Mouse (Mus musculus): ENCODE data around the gene Abtb1. TPM values are rescaled to one million over a fixed set of nuclear protein-coding genes. Genes with fewer than 3 reads are reported as not detected.
A peak's percentile ranks its signal among the peaks of the same experiment; 100 is the strongest.

The Abtb1 gene
- total RNA-seq (2021), result 10 to 100 TPM; 14.4 to 17.3 TPM
- long read RNA-seq, experiment 1, transcript Abtb1-201 (12 exons, 1,845 nt), result major isoform, 20 of 32 reads
- long read RNA-seq, experiment 1, partial matches to known transcripts, result 3 of 32 reads
- long read RNA-seq, experiment 1, other reads (novel, unspliced or antisense), result 9 of 32 reads
- long read RNA-seq, experiment 2, transcript Abtb1-201 (12 exons, 1,845 nt), result major isoform, 31 of 44 reads
- long read RNA-seq, experiment 2, partial matches to known transcripts, result 1 of 44 reads
- long read RNA-seq, experiment 2, other reads (novel, unspliced or antisense), result 12 of 44 reads

DNA sequence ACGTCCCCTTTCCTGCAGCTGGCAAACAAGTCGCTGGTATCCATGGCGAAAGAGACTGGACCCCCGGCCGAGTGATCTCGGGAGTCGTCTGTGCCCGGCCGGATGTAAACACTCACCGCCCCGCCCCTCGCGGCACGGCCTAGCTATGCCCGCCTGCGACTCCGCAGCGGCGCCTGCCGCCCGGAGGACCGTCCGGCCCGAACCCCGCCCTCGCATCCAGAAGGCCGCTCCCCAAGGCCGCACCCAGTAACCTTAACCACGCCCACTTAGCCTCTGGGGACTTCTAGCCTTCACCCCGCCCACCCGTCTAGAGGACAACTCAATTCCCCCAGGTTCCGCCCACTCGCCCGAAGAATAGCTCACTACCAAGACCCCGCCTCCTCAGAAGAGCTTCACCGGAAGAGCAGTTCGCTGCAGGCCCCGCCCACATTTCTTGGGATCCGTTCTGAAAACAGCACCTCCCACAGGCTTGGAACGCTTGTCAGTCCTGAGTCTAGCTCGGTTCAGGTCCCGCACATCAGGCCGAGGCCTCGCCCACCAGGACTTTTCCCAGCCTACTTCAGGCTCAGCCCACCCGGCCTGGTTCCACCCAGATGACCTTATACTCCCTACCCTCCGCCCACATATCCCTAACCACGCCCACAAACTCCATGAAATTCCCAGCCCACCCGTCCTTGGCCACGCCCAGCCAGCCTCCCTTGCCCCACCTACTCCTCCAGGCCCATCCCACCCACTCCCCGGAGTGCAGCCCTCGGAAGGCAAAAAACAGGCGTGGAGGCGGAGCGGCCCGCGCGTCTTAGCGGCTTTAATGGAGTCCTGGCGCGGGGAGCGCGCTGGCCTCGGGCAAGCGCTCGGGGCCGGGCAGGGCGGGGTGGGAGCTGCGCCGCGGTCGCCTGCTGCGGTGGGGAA, at the start of gene Abtb1:
TSS of gene Abtb1 (minus strand) at position 204 of the 909 bp plus-strand sequence.
- peak; percentile 100 for DNase-seq

DNA sequence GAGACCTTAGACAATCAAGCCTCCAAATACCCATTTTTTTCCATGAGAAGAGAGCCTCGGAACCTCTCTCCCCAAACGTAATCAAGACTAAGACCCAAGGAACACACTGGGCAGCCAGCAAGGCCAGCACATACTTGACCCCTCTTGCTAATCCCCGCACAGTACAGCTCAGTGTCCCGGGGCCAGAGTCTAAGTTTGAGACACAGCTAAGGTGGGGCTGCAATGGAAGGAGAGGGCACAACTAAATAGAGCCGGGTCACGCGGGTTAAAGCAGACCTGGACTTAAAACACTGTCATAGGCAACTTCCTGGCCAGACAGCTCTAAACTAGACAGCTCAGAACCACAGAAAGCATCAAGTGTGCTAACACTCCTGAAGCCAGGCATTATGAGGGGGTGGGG, 49.0 kb upstream of the Abtb1 start:
- DNase-seq, result no peak

DNA sequence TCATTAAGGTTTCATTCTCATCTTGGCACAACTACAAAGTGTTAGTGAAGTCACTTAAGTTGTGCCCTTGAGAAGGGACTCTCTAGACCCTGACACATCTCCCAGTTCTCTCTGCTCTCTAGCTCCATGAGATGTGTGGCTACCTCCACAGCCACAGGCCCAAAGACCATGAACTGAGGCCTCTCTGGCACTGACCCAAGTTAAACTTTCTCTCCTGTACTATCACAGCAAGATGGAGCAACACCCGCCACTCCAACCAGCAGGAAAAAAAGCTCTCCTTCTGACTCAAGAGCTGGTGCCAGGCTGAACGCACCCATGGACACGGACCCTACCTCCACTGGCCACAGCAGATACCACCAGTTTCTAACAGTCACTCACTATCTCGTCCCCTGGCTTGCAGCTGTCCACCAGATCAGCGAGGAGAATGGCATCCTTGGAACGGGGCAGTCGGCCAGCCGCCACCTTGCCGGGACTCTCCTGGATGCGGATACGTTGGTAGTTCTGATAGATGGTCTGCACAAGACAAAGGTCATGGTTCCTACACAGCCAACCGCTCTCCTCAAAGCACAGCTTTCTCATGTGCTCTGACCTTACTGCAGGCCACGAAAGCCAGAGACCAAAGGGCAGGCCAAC, 47.7 kb upstream of the Abtb1 start:
- no peak for DNase-seq

DNA sequence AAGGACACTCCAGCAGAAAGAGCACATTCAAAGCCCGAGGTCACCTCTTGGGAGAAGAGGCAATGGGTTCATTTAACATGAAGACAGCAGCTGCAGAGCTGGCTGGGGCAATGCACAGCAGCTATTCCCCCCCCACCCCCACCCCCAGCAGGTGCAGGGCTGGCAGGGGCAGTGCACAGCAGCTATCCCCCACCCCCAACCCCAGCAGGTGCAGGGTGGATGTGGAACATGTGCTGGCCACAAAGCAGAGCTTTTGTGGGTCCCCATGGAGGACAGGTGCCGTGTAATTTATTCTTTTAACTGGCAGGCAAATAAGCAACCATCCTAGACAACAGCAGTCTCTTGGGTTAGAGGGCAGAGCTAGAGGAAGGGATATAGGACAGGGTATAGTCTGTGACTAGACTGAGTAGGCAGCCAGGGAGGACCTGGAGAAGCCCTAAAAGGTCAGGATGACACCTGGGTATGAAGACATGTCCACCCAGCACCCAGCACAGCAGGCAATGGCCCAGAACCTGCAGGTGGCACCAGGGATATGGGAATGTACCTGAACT, 44.7 kb upstream of the Abtb1 start:
- no peak for DNase-seq

DNA sequence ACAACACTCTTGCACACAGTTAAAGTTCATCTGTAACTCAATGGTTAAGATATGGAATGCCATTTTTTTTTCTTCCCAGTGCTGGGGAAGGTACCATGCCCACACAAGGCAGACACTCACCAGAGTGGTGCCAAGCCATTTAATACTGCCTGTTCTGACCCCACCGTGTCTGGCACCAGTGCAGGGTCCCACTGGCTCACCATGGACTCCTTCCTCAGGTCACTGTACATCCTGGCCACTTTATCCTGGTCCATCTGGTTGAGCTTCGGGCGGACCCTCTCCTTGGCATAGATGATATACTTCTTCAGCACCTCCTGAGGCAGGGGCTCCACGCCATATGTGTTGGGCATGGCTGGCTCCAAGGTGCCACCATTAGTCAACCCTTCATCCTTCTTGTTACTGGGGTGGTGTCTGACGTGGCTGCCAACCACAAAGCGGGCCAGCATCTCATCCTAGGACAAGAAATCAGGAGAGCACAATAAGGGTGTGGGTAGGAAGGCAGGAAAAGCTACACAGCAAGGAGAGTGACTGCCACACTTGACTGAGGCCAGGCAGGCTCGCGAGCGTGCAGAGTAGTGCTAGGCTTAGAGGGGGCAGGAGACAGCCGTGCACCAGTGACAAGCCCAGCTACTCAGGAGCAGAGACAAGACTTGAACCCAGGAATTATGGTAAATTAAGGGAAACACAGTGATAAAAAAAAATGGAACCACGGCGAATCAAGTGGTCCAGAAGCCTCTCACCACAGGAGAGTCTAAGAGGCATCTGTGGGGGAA, 44.0 kb upstream of the Abtb1 start:
- no peak for DNase-seq

DNA sequence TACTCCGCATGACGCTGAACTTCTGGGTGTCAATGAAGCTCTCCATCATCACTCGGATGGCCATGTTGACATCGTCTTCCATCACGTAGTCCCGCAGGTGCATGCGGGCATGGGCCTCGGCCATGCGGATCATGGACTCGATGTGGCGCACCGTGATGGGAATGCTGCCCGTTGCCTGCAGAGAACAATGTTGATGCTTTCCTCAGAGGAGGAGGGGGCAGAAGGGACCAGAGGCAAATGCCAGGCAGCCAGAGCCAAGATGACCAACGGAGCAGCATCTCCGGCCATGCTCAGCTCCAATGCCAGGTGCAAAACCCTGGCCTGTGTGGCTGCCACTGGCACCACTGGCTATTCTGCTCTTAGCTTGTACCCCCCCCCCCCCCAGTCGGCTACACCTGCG, 42.9 kb upstream of the Abtb1 start:
- no peak for DNase-seq

DNA sequence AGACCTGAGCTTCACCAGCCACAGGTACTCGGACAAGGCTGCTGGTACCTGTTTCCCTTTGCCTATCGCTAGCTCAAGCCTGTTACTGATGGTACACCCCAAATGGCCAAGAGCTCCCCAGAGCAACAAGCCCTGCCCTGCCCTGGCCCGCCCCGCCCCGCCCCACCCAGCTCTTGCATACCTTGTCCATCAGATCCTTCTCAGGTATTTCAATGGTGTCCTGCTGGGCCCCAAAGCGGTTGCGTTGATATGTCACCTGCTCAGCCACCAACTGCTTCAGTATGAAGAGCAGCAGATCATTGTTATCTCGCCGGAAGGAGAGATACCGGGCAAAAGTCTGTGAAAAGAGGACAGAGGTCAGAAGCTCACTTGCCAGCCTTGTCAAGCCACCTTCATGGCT, 42.4 kb upstream of the Abtb1 start:
- no peak for DNase-seq

DNA sequence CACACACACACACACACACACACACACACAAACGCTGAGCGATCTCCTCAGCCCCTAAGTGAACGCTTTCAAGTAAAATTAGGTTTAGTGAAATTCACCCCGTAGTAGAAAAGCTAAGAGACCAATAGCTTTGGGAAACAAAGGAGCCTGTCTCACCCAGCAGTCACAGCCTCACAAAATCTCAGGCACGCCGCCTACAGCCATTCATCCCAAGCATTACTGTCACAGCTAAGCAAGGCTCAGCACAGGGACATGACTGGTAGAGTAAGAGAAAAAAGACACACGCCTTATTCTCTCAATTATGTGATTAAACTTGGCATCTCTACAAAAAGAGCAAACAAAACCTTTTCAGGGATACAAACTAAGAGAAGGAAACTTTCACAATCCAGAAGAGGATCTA, 39.5 kb upstream of the Abtb1 start:
- no peak for DNase-seq

DNA sequence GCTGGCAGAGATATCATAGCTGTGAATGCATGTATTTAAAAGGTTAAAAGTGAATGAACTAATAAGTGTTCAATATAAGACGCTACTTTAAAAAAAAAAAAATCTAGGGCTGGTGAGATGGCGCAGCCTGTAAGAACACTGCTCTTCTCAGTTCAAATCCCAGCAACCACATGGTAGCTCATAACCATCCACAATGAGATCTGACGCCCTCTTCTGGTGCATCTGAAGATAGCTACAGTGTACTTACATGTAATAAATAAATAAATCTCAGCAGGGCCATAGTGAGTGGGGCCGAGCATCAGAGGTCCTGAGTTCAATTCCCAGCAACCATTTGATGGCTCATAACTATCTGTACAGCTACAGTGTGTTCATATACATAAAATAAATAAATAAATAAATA, 37.7 kb upstream of the Abtb1 start:
- DNase-seq, result no peak

DNA sequence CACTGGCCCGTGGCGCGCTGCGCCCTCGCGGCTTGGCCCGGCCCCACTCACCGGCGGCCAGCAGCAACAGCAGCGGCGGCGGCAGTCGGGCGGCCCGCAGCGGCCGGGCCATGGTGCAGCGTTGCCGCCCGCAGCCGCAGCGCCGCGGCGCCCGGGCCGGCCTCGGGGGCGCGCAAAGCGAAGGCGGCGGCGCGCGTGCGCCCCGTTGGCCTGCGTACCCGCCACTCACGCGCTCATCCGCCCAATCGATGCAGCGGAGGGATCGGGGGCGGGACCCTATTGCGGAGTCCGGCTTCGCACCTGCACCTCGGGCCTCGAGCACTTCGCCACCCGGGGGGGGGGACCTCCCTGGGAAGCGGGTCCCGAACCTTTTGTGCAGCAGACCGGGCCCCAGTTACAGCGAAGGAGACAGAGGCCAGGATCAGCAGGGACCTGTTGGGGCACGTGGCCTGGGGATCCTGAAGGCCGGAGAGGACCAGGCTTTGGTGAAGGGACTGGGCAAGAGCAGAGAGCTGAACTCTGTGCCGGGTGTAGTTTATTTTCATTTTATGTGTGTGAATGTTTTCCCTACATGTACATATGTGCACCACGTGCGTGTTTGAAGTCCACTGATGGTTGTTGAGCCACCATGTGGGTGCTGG, 33.2 kb upstream of the Abtb1 start, which contains the start of gene Podxl2:
TSS of gene Podxl2 (minus strand) at position 177 of the 641 bp plus-strand sequence.
- peak; percentile 85 for DNase-seq

DNA sequence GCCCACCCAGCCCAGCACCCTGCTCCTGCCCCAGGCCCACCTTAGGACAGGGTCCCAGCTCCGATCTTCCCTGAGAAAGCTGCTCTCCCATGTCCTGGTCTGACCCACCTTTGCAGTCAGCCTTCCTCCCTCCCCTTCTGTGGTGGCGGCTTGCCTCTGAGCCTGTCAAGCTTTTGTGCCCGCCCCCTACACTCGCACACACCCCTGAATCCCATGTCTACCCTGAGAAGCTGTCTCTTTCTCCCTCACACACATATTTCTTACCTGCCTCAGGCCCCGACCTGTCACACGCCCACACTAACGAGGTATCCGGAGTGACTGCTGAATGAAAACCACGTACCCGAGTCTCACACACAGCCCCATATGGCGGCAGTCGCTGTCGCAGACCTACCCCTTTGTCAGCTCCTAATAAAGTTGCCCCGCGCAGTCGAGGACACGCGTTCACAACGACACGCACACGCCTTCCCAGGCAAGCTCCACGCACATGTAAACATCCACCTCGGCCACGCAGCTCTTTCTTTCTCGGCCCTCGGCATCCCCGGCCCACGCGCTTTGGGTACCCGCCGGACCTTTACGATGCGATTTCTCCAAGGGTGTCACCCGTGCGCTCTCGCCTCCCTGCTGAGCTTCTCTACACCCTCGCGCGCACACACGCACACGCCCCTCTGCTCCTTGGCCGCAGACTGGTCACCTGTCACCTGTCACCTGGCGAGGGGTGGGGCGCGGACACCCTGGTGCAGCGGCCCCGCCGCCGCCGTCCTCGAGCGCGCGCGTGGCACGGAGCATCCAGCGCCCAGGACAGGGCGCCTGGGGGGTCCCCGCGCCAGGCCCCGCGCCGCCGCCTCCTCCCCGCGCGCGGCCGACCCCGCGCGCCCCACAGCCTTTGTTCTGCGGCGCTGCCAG, 32.4 kb upstream of the Abtb1 start:
- no peak for DNase-seq

DNA sequence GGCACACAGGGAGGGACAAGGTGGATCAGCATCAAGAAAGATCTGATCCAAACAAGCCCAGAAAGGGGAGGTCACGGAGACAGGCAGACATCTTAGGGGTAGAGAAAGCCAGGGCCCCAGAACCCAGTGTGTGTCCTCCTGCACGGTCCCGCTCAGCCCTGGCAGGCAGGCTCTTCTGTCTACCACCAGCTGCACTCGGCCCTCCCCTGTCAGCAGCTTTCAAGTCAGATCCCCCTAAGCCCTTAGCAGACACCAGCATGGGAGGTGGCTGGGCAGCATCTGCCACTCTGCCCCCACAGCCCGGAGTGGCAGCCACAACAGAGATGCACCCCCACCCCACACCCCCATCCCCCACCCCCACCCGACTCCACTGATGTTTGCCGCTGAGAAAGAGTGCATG, 31.0 kb upstream of the Abtb1 start:
- no peak for DNase-seq

DNA sequence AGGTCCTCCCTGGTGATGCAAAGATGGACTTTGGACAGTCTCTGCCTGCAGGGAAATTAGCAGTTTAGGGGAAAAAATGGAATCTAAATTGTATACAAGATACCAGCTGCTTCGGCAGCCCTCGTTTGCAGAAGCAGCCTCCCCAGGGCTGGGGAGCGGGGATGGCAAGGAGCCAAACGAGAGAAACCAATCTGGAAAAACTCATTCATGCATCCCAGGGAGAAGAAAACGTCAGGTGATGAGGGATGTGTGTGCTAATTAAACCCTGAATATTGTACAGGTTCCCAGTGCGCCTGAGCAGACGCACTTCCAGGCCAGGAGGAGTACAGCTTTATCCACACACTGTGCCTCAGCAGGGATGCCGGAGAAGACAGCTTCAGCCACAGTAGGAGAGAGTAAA, 29.8 kb upstream of the Abtb1 start:
- no peak for DNase-seq

DNA sequence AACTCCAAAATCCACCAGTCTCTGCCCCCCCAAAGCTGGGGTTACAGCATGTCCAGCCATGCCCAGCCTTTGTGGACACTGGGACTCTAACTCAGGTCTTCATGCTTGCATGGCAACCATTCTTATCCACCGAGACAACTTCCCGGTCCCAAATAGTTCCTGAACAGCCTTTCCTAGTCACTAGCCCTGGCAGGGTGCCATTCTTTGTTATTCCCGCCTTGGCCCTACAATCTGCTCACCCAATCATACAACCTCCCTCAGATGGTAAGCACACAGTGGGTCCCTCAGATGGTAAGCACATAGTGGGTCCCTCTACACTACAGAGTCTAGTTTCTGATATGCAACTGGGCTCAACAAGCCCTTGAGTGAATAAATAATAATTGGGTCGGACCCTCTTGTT, 28.8 kb upstream of the Abtb1 start:
- DNase-seq, result no peak

DNA sequence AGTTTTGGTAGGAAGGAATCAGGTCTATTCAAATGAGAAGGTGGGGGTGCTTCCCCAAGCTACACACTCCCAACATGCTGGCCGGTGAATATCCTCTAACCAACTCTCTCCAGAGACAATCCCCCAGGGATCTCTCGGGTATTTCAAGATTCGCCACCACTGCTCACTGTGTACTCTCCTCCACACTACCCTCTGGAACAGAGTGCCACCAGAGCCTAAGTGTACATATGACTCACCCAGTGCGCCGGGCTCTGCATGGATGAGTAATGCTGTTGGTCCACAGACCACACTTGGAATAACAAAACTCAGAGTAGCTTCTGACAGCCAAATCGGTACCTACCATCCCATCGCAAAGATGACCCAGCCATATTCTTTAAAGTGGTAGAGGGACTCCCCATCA, 27.7 kb upstream of the Abtb1 start:
- DNase-seq, result no peak

DNA sequence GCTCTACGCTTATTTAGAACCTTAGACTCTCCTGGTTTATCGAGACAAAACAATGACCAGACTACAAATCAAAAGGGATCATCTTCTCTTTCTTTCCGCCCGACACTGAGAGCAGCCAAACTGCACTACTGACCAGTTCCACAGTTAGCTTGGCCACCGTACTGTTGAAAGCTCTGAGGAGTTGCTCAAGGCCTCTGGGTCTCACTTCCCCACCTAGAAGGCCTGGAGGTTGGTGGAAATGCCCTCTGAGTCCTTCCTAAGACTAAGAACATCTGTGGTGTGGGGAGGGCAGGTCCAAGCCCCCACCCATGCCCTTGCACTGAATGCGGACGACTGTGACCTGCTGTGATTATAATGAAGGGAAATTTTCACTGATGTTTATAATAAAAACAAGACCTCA, 23.9 kb upstream of the Abtb1 start:
- DNase-seq, result no peak

DNA sequence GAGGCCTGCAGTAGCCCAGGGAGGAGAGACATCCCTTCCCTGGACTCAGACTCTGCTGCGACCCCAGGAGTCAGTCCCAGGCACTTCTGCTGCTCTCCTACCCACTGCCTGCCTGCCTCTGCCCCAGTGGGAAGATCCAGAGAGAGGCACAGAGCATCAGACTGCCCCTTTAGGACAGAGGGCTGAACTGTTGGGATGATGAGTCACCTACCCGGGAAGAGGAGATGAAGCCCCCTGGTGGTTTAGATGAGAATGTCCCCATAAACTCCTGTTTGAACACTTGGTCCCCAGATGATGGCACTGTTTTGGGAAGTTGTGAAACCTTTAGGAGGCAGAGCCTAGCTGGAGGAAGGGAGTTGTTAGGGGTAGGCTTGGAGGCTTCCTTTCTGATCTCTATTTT, 19.1 kb upstream of the Abtb1 start:
- no peak for DNase-seq

DNA sequence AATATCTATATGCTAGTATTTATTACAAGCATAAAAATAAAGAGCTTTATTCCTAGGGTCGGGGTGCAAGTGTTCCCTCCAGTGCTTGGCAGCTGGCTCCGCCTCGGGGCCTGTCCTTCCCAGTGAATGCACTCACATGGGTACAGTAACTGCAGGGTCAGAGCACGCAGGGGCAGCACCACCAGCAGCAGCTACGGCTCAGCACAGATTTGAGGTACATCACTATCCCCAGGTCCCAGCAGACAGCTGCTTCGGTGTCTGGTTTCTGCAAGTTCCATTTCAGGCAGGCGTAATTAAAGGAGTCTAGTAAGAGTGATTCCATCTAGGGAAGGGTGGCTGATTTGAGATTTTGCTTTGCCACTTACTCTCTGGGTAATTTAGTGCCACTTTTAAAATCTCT, 16.6 kb upstream of the Abtb1 start:
- no peak for DNase-seq

DNA sequence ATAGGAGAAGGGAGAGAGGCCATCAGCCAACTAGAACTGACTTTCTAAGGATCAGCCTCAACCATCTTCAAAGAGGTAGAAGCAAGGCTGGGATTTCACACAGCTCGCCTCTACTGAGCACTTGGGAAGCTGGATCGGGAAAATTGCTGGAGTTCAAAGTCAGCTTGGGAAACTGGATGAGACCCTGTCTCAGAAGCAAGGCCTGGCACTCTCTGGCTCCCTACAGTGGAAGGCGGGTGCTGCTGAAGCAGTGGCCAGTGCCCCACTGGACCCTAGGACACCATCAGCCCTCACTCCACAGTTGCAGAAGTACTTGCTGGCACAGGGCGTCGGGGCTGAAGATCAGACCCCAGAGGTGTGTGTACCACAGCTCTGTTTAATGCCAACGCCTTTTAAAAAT, 16.0 kb upstream of the Abtb1 start:
- DNase-seq, result no peak

DNA sequence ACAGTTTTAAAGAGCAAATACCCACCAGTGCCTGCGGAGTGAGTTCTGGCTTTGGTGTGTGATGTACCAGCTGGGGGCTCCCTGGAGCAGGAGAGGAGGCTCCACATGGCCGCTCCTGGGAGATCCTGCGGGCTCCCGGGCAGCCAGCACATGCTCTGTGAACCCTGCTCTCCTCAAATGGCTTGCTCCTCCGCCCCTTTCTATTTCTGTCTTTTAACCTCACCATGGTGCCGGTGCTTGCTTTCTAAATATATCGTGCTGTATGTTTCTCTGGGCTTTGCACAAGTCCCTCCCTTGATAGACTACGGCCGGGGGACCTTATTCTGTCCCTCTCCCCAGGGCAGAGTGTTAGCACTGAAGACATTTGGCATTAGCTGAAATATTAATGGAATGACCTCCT, 15.5 kb upstream of the Abtb1 start:
- DNase-seq, result peak; percentile 78
